Mouse (Mus musculus) induced T-regulatory cell, adult 2 months (primary cell): ENCODE data around the gene Ebf1.

Source experiments
- DNase-seq: peaks from one replicate; pipeline ENCODE4 v3.0.0-alpha.2; 2012; ENCODE audit warnings: low read depth

The Ebf1 gene

GRCm38 (mm10) chr11:44894798-44895197 lies 277.7 kb downstream of the Ebf1 start:
- no peak for DNase-seq

GRCm38 (mm10) chr11:44895893-44896292 lies 278.8 kb downstream of the Ebf1 start:
- DNase-seq: no peak

- DNase-seq: no peak
Observed at GRCm38 (mm10) chr11:44897140-44897665, 280.1 kb downstream of the Ebf1 start.

GRCm38 (mm10) chr11:44899554-44899953 lies 282.4 kb downstream of the Ebf1 start:
- DNase-seq: no peak

GRCm38 (mm10) chr11:44899965-44900364 lies 282.8 kb downstream of the Ebf1 start:
- no peak for DNase-seq

- DNase-seq: no peak
Observed at GRCm38 (mm10) chr11:44900496-44900895, 283.4 kb downstream of the Ebf1 start.

GRCm38 (mm10) chr11:44901715-44902114 lies 284.6 kb downstream of the Ebf1 start:
- no peak for DNase-seq

- DNase-seq: no peak
Observed at GRCm38 (mm10) chr11:44902165-44902564, 285.0 kb downstream of the Ebf1 start.

- no peak for DNase-seq
Observed at GRCm38 (mm10) chr11:44904121-44904520, 287.0 kb downstream of the Ebf1 start.

- DNase-seq: no peak
Observed at GRCm38 (mm10) chr11:44906456-44906855, 289.3 kb downstream of the Ebf1 start.

- DNase-seq: no peak
Observed at GRCm38 (mm10) chr11:44911765-44912164, 294.6 kb downstream of the Ebf1 start.

GRCm38 (mm10) chr11:44913806-44914205 lies 296.7 kb downstream of the Ebf1 start:
- DNase-seq: no peak

- no peak for DNase-seq
Observed at GRCm38 (mm10) chr11:44917059-44917458, 299.9 kb downstream of the Ebf1 start.

GRCm38 (mm10) chr11:44923138-44923537 lies 306.0 kb downstream of the Ebf1 start:
- no peak for DNase-seq

- no peak for DNase-seq
Observed at GRCm38 (mm10) chr11:44923868-44924508, 306.9 kb downstream of the Ebf1 start.

GRCm38 (mm10) chr11:44924896-44925295 lies 307.8 kb downstream of the Ebf1 start:
- peak; percentile 4 for DNase-seq

- DNase-seq: no peak
Observed at GRCm38 (mm10) chr11:44925806-44926525, 308.8 kb downstream of the Ebf1 start.

- DNase-seq: no peak
Observed at GRCm38 (mm10) chr11:44928403-44928802, 311.3 kb downstream of the Ebf1 start.

GRCm38 (mm10) chr11:44932942-44933483 lies 315.9 kb downstream of the Ebf1 start:
- DNase-seq: no peak

GRCm38 (mm10) chr11:44943781-44944180 lies 326.7 kb downstream of the Ebf1 start:
- no peak for DNase-seq

GRCm38 (mm10) chr11:44944401-44944800 lies 327.3 kb downstream of the Ebf1 start:
- DNase-seq: no peak

- DNase-seq: no peak
Observed at GRCm38 (mm10) chr11:44946618-44947017, 329.5 kb downstream of the Ebf1 start.

- DNase-seq: no peak
Observed at GRCm38 (mm10) chr11:44948541-44948940, 331.4 kb downstream of the Ebf1 start.
